Mouse (Mus musculus): ENCODE measurements around the gene Gapvd1.

Gene Gapvd1

DNA sequence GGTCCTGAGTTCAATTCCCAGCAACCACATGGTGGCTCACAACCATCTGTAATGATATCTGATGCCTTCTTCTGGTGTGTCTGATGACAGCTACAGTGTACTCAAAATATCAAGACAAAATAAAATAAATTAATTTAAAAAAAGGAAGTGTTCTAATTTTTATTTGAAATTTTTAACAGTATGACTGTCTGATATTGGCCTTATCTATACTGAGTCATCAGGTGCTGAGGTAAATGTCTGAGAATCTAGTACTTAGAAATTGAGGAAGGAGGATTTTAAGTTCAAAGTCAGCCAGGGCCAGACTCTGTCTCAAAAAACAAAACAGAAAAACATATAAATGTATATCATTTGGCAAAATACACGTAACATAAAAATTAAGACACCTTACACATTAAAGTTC lies 46.4 kb downstream of the Gapvd1 start:
- DNase-seq = no peak

DNA sequence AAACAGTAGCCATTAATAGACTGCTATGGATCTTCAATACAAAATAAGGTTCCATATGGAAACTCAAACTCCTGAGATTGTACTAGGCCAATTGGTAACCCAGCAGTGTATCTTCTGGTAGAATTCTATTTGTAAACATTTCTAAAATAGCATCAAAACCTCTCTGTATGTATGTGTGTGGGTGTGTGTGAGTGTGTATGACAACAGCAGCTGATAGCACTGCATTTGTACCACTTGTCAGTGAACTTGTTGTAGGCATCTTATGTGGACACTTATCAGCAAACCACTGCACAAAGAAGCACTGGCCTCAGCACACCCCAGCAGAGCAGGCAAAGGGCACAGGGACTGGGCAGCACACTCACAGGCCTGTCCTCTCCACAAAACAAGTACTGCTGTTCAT lies 58.4 kb downstream of the Gapvd1 start:
- DNase-seq = no peak

DNA sequence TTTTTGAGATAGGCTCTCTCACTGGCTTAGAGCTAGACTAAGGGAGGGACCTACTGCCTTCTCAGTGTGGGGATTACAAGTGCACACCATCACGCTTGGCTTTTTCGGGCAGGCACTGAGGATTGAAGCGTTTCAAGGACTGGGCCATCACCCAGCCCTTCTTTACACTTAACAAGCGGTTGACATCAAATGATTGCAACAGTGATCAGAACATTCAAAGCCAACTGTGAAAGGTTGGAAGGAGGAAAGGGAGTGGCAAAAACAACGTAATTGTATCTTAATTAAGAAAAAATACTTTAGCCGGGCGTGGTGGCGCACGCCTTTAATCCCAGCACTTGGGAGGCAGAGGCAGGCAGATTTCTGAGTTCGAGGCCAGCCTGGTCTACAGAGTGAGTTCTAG lies 62.2 kb downstream of the Gapvd1 start:
- DNase-seq = no peak

DNA sequence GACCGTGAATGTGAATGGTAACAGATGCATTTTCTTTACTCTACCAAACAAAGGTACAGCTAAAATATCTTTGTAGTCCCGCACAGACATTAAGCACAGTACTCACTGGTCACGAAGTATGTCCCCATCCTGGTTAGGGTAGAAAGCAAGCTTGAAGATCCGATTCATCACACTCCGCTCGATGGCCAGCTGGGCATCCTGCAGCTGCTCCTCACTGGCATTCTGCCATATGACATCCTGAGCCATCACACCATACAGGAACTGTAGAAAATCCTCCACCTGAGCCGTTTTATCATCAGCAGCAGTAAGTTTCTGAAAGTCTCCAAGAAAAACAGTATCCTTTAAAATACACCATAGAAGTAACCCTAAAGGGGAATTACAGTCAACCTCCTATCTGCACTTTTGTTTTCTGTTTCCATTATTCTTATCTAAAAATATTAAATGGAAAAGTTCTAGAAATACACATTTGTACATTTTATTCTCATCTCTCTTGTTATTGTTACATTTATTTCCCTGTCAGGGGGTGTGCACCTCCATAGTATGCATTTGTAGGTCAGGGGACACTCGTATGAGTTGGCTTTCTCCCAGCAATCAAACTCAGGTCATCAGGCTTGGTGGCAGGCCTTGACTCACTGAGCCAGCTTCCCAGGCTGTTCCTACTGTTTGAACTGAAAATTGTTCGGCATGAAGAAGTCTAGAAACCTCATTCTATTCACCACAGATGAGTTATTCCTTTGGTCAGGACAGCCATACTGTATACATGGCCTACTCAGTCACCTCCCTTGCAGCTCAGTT lies 70.8 kb downstream of the Gapvd1 start:
- no peak for DNase-seq

DNA sequence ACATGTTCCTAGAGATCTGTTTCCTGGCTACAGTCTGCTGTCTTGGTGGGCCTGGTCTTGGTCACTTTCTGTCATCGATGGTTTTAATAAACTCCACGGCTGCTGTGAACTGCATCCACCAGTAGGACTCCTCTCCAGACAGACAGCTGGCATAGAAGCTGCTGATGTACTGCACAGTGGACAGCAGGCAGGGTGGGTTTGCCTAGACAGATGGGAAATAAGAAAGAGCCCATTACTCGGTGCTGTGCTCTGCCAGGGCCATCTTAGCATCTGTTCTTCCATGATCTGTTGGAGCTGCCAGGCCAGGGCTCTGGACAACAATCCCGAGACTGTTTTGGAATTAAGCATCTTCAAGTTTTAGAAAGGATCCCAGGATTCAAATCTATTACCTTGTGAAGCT lies 77.1 kb downstream of the Gapvd1 start:
- DNase-seq = no peak

DNA sequence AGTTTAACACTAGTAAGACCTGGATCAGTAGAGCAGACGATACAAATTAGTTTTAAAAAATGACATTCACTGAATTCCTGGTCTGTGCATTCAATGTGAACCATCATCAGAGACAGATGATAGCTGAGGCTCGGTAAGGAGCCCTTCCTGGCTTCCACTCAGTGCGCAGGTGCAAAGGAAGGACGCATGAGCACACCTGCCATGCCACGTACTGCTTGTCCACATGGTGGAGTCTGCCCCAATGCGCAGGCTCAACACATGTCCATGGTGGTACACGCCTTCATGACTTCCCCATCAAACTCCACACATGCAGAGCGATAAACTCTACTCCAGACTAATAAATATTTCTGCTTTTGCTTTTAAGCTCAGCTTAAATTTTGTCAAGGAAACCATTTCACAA lies 78.0 kb downstream of the Gapvd1 start:
- DNase-seq = no peak

DNA sequence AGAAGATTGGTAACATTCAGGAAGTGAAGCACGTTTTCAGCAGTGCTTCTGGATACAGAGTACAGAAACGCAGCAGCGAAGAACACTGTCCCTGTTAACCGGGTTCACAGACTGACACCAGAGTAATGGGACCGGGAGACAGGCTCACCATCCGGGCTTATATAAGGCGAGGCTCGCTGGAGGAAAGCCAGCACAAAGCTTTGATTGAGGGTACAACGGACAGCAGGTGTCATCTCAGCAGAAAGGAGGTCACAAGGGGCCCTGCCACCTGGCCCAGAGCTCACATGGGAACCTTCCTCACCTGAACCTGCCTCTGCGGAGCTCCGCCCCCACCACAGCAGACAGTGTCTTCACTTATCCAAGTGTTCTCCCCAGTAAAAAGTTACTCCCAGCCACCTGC lies 81.2 kb downstream of the Gapvd1 start:
- no peak for DNase-seq

DNA sequence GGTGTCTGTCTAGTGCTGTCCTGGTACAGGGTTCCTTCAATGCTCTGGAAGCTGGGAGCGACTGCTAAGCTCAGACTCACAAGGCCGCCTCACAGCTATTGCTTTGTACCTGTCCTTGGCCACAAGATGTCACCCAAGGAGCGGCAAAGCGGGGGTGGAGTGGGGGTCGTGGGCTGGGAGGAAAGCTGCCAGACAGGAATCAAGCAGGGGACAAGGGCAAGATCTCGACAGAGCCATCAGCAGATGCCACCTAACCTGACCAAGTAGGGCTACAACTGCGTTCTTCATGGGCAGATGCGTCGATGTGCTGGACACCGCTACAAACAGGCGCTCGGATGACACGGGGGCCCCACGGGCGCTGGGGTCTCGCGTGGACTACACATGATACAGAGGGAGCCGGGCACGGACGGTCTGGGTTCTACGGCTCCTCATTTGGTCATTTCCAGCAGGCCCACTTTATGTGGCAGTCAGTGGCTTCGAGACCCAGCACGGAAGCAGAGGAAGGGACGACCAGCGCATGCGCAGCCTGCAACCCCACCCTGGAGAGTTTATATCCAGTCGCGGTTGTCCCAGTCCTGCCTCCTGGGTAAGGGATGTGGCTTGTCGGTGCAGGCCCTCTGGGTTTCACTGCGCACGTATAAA lies 83.5 kb downstream of the Gapvd1 start:
- peak; percentile 45 to 49 for DNase-seq

DNA sequence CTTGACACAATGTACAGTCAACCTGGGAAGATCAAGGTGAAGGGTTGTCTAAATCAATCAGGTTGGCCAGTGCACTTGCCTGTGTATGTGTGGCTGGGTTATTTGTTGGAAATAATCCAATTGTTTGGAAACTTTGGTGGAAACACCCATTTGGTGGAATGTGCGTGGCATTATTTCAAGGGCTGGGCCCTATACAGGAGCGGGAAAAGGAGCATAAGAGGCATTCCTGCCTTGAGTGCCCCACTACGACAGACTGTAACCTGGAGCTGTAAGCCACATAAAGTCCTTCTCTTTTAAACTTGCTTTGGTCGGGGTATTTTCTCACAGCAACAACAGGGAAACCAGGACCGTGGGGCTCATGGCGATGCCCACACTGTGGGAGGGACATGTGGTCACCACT lies 84.6 kb downstream of the Gapvd1 start:
- no peak for DNase-seq

DNA sequence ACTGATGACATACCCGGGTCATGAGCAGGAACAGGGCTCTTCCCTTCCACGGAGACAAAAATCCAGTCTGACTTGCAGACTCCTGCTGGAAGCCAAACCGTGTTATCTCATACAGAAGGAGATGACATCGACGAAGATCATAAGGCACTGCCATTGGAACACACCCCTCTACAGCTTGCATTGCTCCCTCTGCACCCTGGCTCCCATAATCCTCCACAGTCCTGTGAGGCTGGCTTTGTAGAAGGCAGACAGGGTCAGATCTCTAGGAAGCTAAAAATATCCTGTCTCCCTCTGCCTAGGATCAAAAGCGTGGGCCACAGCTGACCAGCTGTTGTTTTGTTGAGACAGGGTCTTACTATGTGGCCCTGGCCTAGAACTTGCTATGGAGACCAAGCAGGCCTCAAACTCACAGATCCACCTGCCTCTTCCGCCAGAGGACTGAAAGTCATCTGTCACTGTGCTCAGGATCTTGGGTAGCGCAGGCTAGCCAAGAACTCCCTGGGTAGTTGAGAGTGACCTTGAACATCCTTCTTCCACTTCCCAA lies 85.8 kb downstream of the Gapvd1 start:
- no peak for DNase-seq

DNA sequence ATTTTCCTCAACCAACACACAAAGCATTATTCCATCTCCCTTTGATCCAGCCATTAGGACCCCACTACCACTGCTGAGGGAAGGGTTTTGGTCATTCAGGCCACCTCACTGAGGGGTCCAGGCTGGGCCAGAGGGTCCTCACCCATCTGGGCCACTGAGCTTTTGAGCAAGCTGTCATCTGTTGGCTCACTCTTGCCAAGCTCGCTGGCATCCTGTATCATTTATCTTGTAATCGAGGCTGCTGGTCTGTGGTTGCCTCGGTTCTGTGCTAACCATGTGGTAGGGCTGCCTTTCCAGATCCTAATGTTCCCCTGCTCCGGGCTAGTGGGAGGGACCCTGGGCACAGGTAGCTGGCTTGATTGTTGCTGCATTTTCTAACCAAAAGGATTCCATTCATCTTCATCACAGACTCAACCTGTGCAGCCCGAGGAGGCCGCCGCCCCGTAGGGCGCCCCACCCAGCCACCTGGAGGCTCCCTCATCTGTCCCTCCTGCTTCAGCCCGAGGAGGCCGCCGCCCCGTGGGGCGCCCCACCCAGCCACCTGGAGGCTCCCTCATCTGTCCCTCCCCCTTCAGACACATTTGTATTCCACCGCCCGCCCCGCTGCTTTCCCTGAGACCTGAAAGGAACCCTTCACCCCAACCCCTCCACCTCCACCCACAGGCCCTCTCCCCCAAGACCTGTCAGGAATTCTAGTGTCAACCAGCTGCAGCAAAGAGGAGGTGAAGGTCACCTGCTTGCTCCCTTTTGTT lies 86.4 kb downstream of the Gapvd1 start:
- no peak for DNase-seq

DNA sequence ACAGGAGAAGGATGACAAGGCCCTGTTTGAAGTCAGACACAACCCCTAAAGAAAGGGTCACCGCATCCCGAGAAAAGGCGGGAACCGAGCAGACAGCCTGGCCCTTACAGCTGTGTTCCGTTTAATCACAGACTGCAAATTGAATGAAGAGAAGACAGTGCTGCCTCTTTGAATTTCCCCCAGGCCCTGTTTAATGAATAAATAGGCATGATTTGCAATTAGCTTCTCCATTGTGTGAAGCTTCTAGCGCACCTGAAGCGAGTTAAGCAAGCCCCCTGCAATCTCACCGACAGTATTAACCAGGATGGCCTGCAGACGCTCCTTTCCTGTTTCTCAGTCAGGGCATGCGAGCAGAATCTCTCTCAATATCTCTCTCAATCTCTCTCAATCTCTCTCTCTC lies 87.2 kb downstream of the Gapvd1 start:
- no peak for DNase-seq

DNA sequence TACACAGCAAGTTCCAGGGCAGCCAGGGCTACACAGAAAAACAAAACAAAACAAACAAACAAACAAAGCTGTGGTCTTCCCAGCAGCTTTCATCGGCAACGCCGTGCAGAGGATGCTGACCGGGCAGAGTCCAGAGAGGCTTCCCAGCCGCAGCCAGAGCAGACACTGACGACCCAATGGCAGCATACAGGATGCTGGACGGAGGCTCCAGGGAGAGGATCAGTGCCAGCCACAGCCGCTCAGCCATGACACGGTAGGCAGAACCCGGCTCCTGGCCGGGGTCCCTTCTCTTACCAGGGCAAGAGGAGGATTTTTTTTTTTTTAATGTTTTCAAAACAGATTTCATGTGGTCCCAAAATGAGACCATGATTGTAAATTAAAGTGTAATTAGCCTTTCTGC lies 107.6 kb downstream of the Gapvd1 start:
- DNase-seq = peak; percentile 36 to 58

DNA sequence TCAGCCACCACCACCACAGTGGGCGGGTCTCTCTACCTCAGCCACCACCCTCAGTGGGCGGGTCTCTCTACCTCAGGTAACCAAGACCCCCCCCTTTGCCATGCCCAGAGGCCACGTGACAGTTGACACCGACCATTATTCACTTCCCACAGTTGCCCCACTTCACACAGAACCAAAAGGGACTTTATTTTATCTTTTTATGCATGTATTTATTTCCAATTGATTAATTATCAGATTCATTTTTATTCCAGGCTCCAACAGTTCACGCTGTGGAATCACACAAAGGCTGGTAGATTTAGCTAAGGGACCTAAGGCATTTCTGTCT lies 108.5 kb downstream of the Gapvd1 start:
- DNase-seq = no peak

DNA sequence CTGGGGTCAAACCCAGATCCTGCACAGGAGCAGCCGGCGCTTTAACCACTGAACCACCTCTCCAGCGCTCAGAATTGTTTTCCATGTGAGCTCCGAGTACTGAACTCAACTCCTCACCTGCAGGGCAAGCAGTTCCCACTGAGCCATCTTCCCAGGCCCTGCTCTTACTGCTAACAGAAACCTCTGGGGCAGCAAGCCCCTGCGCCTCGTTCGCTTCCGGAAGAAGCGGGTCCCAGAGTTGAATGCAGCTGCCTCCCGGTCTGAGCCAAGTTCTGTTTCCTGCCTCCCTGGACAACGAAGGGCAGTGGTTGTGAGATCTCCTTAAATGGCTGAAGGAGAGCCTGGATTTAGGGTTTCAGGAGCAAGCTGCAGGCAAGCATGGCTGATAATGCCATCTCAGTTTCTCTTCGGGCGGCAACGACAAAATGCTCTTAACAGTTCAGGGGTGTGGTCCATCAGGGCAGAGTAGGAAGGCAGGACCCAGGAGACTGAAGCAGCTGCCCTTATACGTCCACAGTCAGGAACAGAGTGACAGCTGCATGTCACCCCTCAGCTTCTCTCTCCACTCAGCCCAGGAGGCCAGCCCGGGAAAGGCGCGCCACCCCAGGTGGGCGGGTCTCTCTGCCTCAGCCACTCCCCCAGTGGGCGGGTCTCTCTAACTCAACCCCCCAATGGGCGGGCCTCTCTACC lies 109.0 kb downstream of the Gapvd1 start:
- peak; percentile 82 to 86 for DNase-seq

DNA sequence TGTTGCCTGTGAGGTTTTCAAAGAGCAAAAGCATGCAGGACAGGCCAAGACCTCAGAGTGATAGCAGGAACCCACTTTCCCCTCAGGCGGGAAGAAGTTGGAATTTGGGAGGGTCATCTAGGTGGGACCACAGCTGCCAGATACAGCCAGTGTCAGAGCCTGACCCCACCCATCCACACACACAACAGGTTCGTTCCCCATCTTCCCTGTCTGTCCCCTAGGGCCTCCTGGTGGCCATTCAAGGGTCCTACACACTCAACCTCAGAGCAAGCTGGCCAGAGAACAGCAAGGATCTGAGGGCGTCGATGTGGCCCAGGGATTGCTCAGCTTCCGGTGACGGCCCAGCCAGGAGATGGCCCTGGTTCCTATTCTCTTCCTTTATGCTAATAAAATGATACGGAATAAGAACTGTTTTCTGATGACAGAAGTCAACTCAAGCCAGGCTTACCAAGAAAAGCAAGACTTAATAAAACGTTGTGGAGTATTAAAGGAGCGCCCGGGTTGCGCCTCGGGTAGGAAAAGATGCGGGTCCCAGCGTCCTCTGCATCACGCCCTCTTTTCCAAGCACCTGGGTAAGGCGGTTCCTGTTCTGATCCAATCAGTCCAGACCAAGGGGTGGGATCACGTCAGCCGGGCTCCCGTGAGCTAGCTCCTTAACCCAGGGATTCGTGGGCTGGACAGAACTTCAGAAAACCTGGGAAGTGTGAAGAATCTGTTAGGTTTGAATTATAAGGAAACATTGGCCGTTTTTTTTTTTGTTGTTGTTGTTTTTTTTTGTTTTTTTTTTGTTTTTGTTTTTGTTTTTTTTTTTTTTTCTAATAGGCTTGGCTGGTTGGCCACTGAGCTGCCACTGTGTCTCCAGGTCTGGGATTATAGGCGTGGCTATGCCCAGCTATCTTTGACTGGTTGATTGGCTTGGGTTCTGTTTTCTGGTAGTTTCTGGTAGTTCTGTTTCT lies 110.2 kb downstream of the Gapvd1 start:
- no peak for DNase-seq

DNA sequence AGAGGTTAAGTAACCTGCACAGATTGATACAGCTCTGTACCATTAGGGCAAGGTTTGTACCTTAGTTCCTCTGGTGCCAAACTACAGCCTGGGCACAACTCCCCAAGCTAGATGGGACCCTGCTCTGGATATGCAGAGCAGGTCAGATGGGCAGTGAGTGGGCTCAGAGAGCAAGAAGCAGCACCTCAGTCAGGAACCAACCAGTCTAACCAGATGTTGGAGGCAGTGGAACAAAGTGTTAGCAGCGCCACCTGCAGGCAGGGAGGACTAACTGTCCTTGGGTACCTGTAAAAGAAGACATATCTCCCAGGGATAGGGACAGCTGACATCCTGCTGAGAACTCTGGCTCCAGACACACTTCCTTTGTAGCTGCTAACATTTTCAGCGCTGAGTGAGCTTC lies 112.7 kb downstream of the Gapvd1 start:
- peak in 1 of 2 experiments; percentile 42 for DNase-seq

DNA sequence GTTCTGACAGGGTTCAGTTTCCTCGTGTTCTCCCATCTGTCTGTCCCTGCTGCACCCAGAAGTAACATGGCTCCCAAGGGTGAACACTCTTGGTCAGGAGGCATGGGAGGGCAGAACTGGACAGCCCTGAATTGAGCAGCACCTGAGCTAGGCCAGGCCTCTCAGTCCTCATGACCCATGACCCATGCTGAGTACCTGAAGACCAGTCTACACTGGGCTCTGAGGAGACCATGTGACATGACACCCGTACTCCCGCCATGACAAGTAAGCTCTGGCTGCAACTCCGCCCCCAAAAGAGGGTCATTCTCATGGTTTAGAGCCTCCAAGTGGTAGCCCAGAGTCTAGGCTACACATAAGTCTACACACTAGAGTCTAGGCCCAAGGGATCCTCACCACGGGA lies 115.3 kb downstream of the Gapvd1 start:
- DNase-seq = no peak

DNA sequence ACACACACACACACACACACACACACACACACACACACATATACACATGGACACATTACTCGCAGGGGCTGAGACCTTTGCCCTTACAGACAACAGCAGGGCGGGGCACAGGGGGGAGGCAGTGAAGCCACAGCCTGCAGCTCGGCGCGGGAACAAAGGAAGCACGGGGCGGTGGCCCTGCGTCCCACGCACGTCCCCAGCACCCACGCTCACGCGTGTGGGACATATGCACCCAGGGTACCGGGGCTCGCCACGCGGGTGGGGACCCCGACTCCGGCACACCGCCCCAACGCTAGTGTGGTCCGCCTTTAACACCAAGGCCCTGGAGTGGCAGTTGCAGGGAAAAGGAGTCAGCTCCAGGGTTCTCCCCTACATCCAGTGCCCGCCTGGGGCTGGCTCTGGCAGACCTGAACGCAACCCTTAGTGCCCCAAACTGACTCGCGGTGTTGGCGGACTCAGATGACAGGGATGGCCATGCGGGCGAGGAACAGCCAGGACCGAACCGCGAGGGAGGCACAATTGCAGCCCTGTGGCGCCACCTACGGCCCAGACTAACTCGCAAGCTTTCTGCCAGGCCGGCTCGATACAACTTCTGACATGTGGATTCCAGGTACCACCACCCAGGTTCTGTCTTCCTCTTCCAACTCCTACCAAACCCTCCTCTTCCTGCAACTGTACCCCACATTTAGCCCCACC lies 115.9 kb downstream of the Gapvd1 start:
- peak; percentile 89 to 93 for DNase-seq

DNA sequence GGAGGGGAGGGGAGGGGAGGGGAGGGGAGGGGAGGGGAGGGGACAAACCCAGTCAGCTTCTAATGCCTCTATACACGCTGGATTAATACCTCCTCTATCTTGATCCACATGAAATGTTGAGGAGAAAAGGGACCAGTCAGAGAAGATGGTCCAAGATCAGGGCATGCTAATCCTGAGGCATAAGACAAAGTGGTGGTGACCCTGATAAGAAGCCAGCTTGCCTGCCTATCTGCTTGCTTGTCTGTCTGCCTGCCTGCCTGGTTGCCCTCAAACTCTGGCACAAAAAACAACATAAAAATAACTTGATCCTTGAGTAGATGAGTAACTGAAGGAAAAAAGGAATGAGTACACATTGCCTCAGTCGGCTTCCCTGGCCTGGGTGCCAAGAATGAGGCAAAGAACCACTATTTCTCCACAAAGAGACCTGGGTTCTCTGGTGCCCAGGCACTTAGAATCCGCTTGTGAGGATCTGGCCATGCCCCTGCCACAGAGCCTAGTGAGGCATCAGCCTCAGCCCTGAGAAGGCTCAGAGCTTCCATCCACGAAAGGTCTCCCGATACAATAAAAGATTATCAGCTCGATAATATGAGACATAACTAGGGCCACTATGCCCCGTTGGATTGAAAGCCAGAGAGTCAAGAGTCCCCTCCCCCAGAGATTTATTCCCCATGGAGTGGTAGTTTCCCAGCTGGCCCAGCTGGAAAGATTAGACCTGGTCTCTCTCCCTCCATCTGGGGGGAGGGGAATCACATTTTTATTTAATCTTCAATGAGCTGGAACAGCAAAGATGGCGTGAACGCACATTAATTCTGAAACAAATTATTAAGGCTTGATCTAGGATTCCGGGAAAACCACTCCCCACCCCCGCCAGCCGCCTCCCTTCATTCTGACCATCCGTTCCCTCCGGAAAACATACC lies 119.5 kb downstream of the Gapvd1 start:
- peak in 1 of 2 experiments; percentile 40 for DNase-seq
